Mouse (Mus musculus): ENCODE data around the gene Mettl25.

- TF ChIP-seq CTCF (conservative IDR thresholded peaks at IDR 0.05 in 1 of 2, IDR thresholded peaks at IDR 0.05 in 1 of 2; ENCODE audit: low read depth in 2 of 2, low read length in 2 of 2) = no peak
- no peak for TF ChIP-seq ELF1 (IDR thresholded peaks at IDR 0.05; ENCODE audit: low read depth, low read length)
- no peak for TF ChIP-seq ZMIZ1 (IDR thresholded peaks at IDR 0.05; ENCODE audit: low read depth, low read length)
- TF ChIP-seq EP300 (IDR thresholded peaks at IDR 0.05; ENCODE audit: low read length) = no peak
- no peak for TF ChIP-seq E2F4 (IDR thresholded peaks at IDR 0.05; ENCODE audit: insufficient replicate concordance, low read depth, low read length)
- no peak for TF ChIP-seq PAX5 (IDR thresholded peaks at IDR 0.05; ENCODE audit: low read length)
These were observed 113.8 kb downstream of the Mettl25 start for GRCm38 (mm10) chr10:105727353-105727752.
